Mouse (Mus musculus) erythroid progenitor cell, adult 5-6 weeks (primary cell): ENCODE results near the gene Mgat1. TPM values are rescaled to one million over a fixed set of nuclear protein-coding genes. Genes with fewer than 3 reads are reported as not detected.

Source experiments
- total RNA-seq, 2 experiments: library from RNA; stranded (forward) in 1 of 2; stranded (reverse) in 1 of 2; fragments of 150-400 nt in 1 of 2; fragments of 186-747, 209-891 nt in 1 of 2; gene quantifications; 2 replicates each; pipeline versions ENCODE4 v1.2.3 to v1.2.4; 2015 to 2017; ENCODE audit warnings: low replicate concordance in 2 of 2

Gene Mgat1
- total RNA-seq, 2 experiments from 2014 or later, result 12.2 to 21.8 TPM

Other genes with a start within 250 kb of the Mgat1 start
- gene 9930111J21Rik2, start 192.9 kb upstream of the Mgat1 start, total RNA-seq (2015; ENCODE audit: low replicate concordance), result 19.1 and 19.3 TPM in 2 replicates
- gene 9930111J21Rik2, start 192.9 kb upstream of the Mgat1 start, total RNA-seq (2017; ENCODE audit: low replicate concordance), result 13.3 and 13.7 TPM in 2 replicates
- 10.5 and 29.3 TPM in 2 replicates for gene Tgtp2, start 180.0 kb upstream of the Mgat1 start, total RNA-seq (2015; ENCODE audit: low replicate concordance)
- gene Tgtp2, start 180.0 kb upstream of the Mgat1 start, total RNA-seq (2017; ENCODE audit: low replicate concordance), result 19.6 and 28.1 TPM in 2 replicates
- gene Ifi47, start 167.6 kb upstream of the Mgat1 start, total RNA-seq (2015; ENCODE audit: low replicate concordance), result 54.1 and 55.9 TPM in 2 replicates
- gene Ifi47, start 167.6 kb upstream of the Mgat1 start, total RNA-seq (2017; ENCODE audit: low replicate concordance), result 17.2 and 18.8 TPM in 2 replicates
- not detected in 2 replicates for gene Olfr1396, start 129.3 kb upstream of the Mgat1 start, total RNA-seq (2015; ENCODE audit: low replicate concordance)
- not detected in 2 replicates for gene Olfr1396, start 129.3 kb upstream of the Mgat1 start, total RNA-seq (2017; ENCODE audit: low replicate concordance)
- gene Olfr1395, start 101.9 kb upstream of the Mgat1 start, total RNA-seq (2015; ENCODE audit: low replicate concordance), result not detected in 2 replicates
- gene Olfr1395, start 101.9 kb upstream of the Mgat1 start, total RNA-seq (2017; ENCODE audit: low replicate concordance), result not detected in 2 replicates
- gene Olfr1394, start 89.8 kb upstream of the Mgat1 start, total RNA-seq (2015; ENCODE audit: low replicate concordance), result not detected in 2 replicates
- not detected in 2 replicates for gene Olfr1394, start 89.8 kb upstream of the Mgat1 start, total RNA-seq (2017; ENCODE audit: low replicate concordance)
- 1.1 and 2.9 TPM in 2 replicates for gene Btnl9, start 57.0 kb upstream of the Mgat1 start, total RNA-seq (2015; ENCODE audit: low replicate concordance)
- 0.53 and 0.77 TPM in 2 replicates for gene Btnl9, start 57.0 kb upstream of the Mgat1 start, total RNA-seq (2017; ENCODE audit: low replicate concordance)
- 55.9 and 72.1 TPM in 2 replicates for gene Zfp62, start 40.9 kb upstream of the Mgat1 start, total RNA-seq (2015; ENCODE audit: low replicate concordance)
- 35.6 and 36.3 TPM in 2 replicates for gene Zfp62, start 40.9 kb upstream of the Mgat1 start, total RNA-seq (2017; ENCODE audit: low replicate concordance)
- gene Olfr1393, start 34.1 kb downstream of the Mgat1 start, total RNA-seq (2015; ENCODE audit: low replicate concordance), result not detected in 2 replicates
- gene Olfr1393, start 34.1 kb downstream of the Mgat1 start, total RNA-seq (2017; ENCODE audit: low replicate concordance), result not detected in 2 replicates
- not detected in 2 replicates for gene Olfr1392, start 41.1 kb downstream of the Mgat1 start, total RNA-seq (2015; ENCODE audit: low replicate concordance)
- not detected in 2 replicates for gene Olfr1392, start 41.1 kb downstream of the Mgat1 start, total RNA-seq (2017; ENCODE audit: low replicate concordance)
- gene Olfr10, start 60.5 kb downstream of the Mgat1 start, total RNA-seq (2015; ENCODE audit: low replicate concordance), result not detected in 2 replicates
- not detected in 2 replicates for gene Olfr10, start 60.5 kb downstream of the Mgat1 start, total RNA-seq (2017; ENCODE audit: low replicate concordance)
- not detected in 2 replicates for gene Olfr1391, start 78.6 kb downstream of the Mgat1 start, total RNA-seq (2015; ENCODE audit: low replicate concordance)
- not detected in 2 replicates for gene Olfr1391, start 78.6 kb downstream of the Mgat1 start, total RNA-seq (2017; ENCODE audit: low replicate concordance)
- not detected in 2 replicates for gene Olfr1390, start 91.0 kb downstream of the Mgat1 start, total RNA-seq (2015; ENCODE audit: low replicate concordance)
- not detected in 2 replicates for gene Olfr1390, start 91.0 kb downstream of the Mgat1 start, total RNA-seq (2017; ENCODE audit: low replicate concordance)
- not detected in 2 replicates for gene Olfr1389, start 178.9 kb downstream of the Mgat1 start, total RNA-seq (2015; ENCODE audit: low replicate concordance)
- gene Olfr1389, start 178.9 kb downstream of the Mgat1 start, total RNA-seq (2017; ENCODE audit: low replicate concordance), result not detected in 2 replicates
- gene Olfr1388, start 192.4 kb downstream of the Mgat1 start, total RNA-seq (2015; ENCODE audit: low replicate concordance), result 1.8 TPM in 1 of 2 replicates, not detected in the other
- gene Olfr1388, start 192.4 kb downstream of the Mgat1 start, total RNA-seq (2017; ENCODE audit: low replicate concordance), result 2.7 and 7.3 TPM in 2 replicates
- not detected in 2 replicates for gene Olfr1387, start 211.2 kb downstream of the Mgat1 start, total RNA-seq (2015; ENCODE audit: low replicate concordance)
- not detected in 2 replicates for gene Olfr1387, start 211.2 kb downstream of the Mgat1 start, total RNA-seq (2017; ENCODE audit: low replicate concordance)
- gene Olfr1386, start 220.9 kb downstream of the Mgat1 start, total RNA-seq (2015; ENCODE audit: low replicate concordance), result not detected in 2 replicates
- not detected in 2 replicates for gene Olfr1386, start 220.9 kb downstream of the Mgat1 start, total RNA-seq (2017; ENCODE audit: low replicate concordance)
- gene Olfr1385, start 244.9 kb downstream of the Mgat1 start, total RNA-seq (2015; ENCODE audit: low replicate concordance), result not detected in 2 replicates
- gene Olfr1385, start 244.9 kb downstream of the Mgat1 start, total RNA-seq (2017; ENCODE audit: low replicate concordance), result not detected in 2 replicates